Mouse (Mus musculus) hindbrain, embryonic 11.5 days (tissue): ENCODE results near the gene Lim2. TPM values are rescaled to one million over a fixed set of nuclear protein-coding genes. Genes with fewer than 3 reads are reported as not detected.

Experiments used
- ATAC-seq: fragments of 200-750 bp; cut with Nextera tagmentation; 2 replicates; pipeline ENCODE4 v1.8.0; 2017; ENCODE audit warnings: mild to moderate bottlenecking, moderate TSS enrichment, moderate library complexity; ENCODE audit not compliant: low FRiP score
- DNase-seq: peaks from one replicate; pipeline ENCODE4 v3.0.0-alpha.2; 2015; ENCODE audit warnings: low spot score
- H3K27ac ChIP-seq: fragments of 300-500 bp; sonication (generic); 2 replicates; pipeline ENCODE4 v1.5.1; 2014; ENCODE audit warnings: mild to moderate bottlenecking, low read depth, low read length
- H3K27me3 ChIP-seq: fragments of 300-500 bp; sonication (generic); 2 replicates; pipeline ENCODE4 v1.6.1; 2014; ENCODE audit warnings: mild to moderate bottlenecking, low read length, moderate library complexity, mixed read lengths; ENCODE audit not compliant: control insufficient read depth, insufficient read depth
- H3K36me3 ChIP-seq: fragments of 300-500 bp; sonication (generic); 2 replicates; pipeline ENCODE4 v1.6.1; 2014; ENCODE audit warnings: mild to moderate bottlenecking, low read length, moderate library complexity, mixed read lengths; ENCODE audit not compliant: control insufficient read depth, insufficient read depth
- H3K4me1 ChIP-seq: fragments of 300-500 bp; sonication (generic); replicated peaks from 2 replicates; pipeline ENCODE4 v1.6.1; 2014; ENCODE audit warnings: low read length, mixed read lengths; ENCODE audit not compliant: control insufficient read depth, insufficient read depth
- H3K4me2 ChIP-seq: fragments of 300-500 bp; sonication (generic); replicated peaks from 2 replicates; pipeline ENCODE4 v1.6.1; 2014; ENCODE audit warnings: mild to moderate bottlenecking, low read depth, low read length
- H3K4me3 ChIP-seq: fragments of 300-500 bp; sonication (generic); 2 replicates; pipeline ENCODE4 v1.5.1; 2014; ENCODE audit warnings: low read depth, low read length
- H3K9ac ChIP-seq: fragments of 300-500 bp; sonication (generic); 2 replicates; pipeline ENCODE4 v1.6.1; 2014; ENCODE audit warnings: low read depth, low read length
- H3K9me3 ChIP-seq: fragments of 300-500 bp; sonication (generic); 2 replicates; pipeline ENCODE4 v1.6.1; 2016; ENCODE audit warnings: low read length; ENCODE audit not compliant: control insufficient read depth
- WGBS: fragments of 180-500 bp; shearing (Covaris S2); extraction: QIAGEN DNeasy Blood & Tissue Kit; methylation state at CpG from one replicate; pipeline ENCODE4 v1.1.7; 2014; 5-methylcytosine and 5-hydroxymethylcytosine counted together
- polyA plus RNA-seq: library from polyadenylated mRNA; unstranded; fragments of >200 nt; fragmentation: Nextera tagmentation; extraction: Ambion mirVana; gene quantifications from 2 replicates; pipeline ENCODE4 v1.2.1, GENCODE M21; 2014

Gene Lim2
- polyA plus RNA-seq, 1 experiment from 2014 or later: not detected

DNA sequence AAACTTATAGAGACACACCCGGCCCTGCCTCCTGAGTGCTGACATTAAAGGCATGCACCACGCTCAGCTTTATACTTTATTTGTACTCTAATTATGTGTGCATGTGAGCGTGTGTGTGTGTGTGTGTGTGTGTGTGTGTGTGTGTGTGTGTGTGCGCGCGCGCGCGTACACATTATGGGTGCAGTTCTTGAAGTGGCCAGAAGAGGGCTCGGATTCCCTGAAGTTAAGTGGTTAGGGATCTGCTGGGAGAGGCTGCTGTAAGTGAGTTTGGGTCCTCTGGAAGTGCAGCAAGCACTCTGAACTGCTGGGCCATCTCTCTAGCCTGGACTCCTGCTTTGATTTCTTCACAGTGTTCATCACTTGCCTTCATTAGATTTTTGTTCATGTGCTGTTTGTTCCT lies 10.2 kb upstream of the Lim2 start:
- H3K9me3 ChIP-seq: no peaks in the 10 kb centered on the region
- H3K27ac ChIP-seq: no peak overlapping the region
- no peaks in the 10 kb centered on the region for H3K27me3 ChIP-seq
- no peak overlapping the region for H3K4me2 ChIP-seq
- WGBS: 82% methylated on average over 10 of the region's 10 CpGs
- no peaks in the 10 kb centered on the region for H3K36me3 ChIP-seq
- no peak overlapping the region for H3K9ac ChIP-seq
- no peak overlapping the region for H3K4me3 ChIP-seq
- no peak for ATAC-seq
- H3K4me1 ChIP-seq: no peaks in the 10 kb centered on the region
- DNase-seq: peak; percentile 3

DNA sequence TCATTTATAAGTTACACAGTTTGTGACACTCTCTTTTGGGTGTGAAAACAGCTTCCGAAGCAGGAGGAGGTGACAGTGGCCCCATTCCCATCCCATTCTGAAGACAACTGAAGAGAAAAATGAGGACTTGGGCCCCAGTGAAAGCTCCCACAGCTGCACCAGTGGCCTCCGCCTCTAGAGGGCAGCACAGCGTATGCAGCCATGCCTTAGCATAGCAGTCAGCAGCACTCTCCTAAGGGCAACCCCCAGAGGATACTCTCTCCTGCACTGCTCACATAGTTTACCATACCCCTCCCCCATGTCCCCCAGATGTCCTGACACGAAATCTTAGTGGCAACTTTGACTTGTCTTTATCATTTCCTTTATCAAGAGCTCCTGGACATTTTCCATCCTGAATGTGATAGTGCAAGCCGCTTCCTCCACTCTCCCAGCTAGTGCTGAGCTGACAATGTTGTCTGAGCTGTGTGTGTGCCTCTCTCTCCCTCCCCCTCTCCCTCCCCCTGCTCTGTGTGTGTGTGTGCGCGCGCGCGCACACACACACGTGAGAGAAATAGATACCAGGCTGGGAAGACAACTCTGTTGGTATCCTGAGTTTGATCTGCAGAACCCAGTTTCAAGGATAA lies 4.4 kb upstream of the Lim2 start:
- Histone ChIP-seq H3K27ac (no peak overlapping the region), H3K4me1 (no peaks in the 10 kb centered on the region), H3K4me2 (no peak overlapping the region; the same call in 1 of the 2 replicates), H3K9me3 (no peaks in the 10 kb centered on the region), H3K9ac (no peak overlapping the region), H3K4me3 (no peak overlapping the region), H3K27me3 (no peaks in the 10 kb centered on the region), H3K36me3 (no peaks in the 10 kb centered on the region)
- 10% methylated on average over 11 of the region's 11 CpGs for WGBS
- ATAC-seq (peak; percentile 89), DNase-seq (peak; percentile 90)

DNA sequence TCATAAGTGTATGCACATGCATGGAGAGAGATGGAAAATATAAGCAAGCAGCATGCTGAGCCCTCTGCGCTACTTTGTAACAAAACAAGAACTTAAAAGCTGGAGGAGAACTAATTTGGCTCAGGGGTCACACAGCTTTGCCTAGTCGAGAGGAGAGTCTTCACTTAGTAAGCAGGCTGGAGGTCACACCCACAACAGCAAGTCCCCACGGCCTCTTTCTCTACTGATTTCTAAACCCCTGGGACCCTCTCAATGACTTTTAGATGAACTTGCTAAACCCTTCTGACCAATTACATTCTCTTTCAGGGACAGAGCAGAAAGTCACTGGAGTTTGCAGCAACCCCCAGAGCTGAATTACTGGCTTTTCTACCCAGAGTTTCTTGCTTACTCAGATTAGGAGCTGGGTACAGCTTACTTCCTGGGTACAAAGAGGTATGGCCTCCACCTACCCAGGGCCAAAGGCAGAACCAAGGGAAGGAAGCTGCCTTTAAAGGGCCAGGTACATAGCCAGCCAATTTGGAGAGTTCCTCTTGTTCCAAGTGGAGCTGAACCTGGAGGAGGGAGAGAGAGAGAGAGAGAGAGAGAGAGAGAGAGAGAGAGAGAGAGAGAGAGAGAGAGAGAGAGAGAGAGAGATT lies 3.4 kb upstream of the Lim2 start:
- Histone ChIP-seq H3K27me3 (no peaks in the 10 kb centered on the region), H3K27ac (no peak overlapping the region), H3K4me2 (no peak overlapping the region), H3K4me1 (no peaks in the 10 kb centered on the region), H3K9ac (no peak overlapping the region), H3K9me3 (no peaks in the 10 kb centered on the region), H3K36me3 (no peaks in the 10 kb centered on the region), H3K4me3 (no peak overlapping the region)
- no peak for DNase-seq
- 64% methylated on average over 3 of the region's 3 CpGs for WGBS
- no peak for ATAC-seq

DNA sequence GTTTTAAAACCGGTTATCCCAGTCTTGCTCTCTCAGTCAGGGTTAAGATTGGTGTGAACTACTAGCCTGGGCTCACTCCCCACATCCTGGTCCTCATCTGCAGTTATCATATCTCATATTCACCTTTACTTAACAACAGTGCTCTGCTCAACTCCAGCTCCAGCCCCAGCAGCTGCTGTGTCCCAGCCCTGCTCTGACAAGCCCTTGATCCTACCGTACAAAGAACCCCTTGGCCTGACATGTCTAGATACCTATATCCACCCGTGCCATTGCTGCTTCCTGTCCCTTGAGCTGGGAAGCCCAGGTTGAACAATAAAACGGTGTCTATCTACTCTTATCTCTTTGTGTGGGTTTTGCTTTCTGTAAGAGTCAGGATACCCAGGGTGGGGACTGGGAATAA lies 2.0 kb downstream of the Lim2 start:
- Histone ChIP-seq H3K36me3 (no peaks in the 10 kb centered on the region), H3K9me3 (no peaks in the 10 kb centered on the region), H3K27me3 (no peaks in the 10 kb centered on the region), H3K27ac (no peak overlapping the region), H3K4me3 (no peak overlapping the region), H3K9ac (no peak overlapping the region), H3K4me2 (no peak overlapping the region), H3K4me1 (no peaks in the 10 kb centered on the region)
- DNase-seq: no peak
- no peak for ATAC-seq
- WGBS: 55% methylated on average over 4 of the region's 4 CpGs

DNA sequence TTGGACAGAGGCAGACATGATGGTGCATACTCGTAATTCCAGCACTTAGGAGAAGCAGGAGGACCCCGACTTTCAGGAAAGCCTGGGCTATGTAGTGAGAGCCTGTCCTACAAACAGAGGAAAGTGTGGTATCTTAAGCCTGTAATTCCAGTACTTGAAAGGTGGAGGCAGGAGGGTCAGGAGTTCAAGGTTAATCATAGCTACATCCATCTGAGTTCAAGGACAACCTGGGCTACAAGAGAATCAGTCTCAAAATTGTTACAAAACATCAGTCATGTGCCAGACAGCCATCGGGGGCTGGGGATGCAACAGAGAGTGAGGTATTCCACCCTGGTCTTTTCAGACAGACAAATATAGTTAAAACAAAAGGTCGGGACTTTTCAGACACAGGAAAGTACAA lies 5.4 kb downstream of the Lim2 start:
- H3K4me1 ChIP-seq: no peaks in the 10 kb centered on the region
- H3K9ac ChIP-seq: no peak overlapping the region
- H3K27ac ChIP-seq: no peak overlapping the region
- no peaks in the 10 kb centered on the region for H3K27me3 ChIP-seq
- H3K9me3 ChIP-seq: no peaks in the 10 kb centered on the region
- H3K4me2 ChIP-seq: no peak overlapping the region
- WGBS: 79% methylated on average over 4 of the region's 4 CpGs
- H3K4me3 ChIP-seq: no peak overlapping the region
- ATAC-seq: no peak
- no peak for DNase-seq
- no peaks in the 10 kb centered on the region for H3K36me3 ChIP-seq

DNA sequence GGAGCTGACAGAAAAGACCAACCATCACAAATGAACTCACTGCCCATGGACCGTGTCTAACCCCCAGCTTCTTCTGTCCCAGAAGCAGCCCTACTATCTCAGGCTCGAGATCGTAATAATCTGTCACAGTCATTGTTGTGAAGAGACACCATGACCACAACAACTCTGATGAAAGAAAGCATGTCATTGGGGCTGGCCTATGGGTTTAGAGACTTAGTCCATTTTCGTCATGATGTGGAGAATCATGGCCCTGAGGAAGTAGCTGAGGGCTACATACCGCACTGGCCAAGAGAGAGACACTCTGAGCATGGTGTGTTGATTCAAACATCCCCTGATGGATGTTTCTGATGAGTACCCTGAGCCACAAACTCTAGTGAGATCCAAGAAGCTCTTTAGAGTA lies 7.2 kb downstream of the Lim2 start:
- Histone ChIP-seq H3K27me3 (no peaks in the 10 kb centered on the region), H3K27ac (no peak overlapping the region), H3K36me3 (no peaks in the 10 kb centered on the region), H3K9me3 (no peaks in the 10 kb centered on the region), H3K4me2 (no peak overlapping the region), H3K9ac (no peak overlapping the region), H3K4me1 (no peaks in the 10 kb centered on the region), H3K4me3 (no peak overlapping the region)
- 88% methylated on average over 5 of the region's 5 CpGs for WGBS
- ATAC-seq: no peak
- DNase-seq: no peak

DNA sequence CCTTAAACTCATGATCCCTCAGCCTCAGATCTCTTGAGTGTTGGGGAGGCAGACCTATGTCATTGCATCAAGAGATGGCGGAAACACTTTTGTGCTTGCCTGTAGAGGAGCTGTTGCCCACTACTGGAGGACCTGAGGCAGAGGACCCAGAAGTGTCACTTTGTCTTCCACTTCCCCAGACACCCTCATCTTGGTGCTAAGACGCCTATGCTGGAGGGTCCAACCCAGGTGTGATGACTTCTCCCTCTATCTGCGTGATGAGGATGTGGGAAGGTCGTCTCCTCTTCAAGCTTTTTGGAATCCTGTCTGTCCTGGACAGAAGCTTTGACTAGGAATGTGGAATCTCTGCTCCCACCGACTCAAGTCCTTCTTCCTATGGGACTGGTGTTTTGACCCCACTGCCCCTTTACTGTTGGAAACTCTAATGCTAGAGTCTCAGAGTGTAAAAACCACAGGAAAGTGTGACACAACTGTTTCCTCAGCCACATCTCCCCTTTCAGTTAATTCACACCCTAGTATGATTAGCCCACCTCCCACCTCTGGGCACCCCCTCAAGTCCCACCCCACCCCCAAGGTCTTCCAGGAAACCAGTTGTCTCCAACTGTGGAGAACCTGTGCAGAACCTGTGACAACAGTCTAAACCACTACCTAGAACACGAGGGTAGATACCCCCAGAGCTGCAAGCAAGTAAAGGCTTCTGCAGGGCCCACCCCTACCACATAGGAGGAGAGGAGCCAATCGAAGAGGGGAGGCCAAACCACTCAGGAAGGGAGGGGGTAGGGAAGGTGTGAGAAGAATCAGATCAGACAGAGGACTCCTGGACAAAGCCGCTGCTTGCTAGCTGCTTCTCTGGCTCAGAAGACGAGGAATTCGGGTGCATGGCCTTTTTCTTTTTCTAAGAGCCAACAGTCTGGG lies 9.1 kb downstream of the Lim2 start, which contains the start of gene Nkg7:
Gene Nkg7 (plus strand): TSS at position 733 of the 915 bp plus-strand sequence.
- Histone ChIP-seq H3K9ac (no peak within 1 kb of the TSS), H3K27ac (no peak within 1 kb of the TSS), H3K9me3 (no peaks in the 10 kb centered on the region), H3K4me3 (no peak within 1 kb of the TSS), H3K36me3 (no peaks in the 10 kb centered on the region), H3K4me2 (no peak within 1 kb of the TSS), H3K27me3 (no peaks in the 10 kb centered on the region), H3K4me1 (no peaks in the 10 kb centered on the region)
- WGBS: 74% methylated on average over 10 of the region's 10 CpGs
- ATAC-seq: no peak
- DNase-seq: no peak

DNA sequence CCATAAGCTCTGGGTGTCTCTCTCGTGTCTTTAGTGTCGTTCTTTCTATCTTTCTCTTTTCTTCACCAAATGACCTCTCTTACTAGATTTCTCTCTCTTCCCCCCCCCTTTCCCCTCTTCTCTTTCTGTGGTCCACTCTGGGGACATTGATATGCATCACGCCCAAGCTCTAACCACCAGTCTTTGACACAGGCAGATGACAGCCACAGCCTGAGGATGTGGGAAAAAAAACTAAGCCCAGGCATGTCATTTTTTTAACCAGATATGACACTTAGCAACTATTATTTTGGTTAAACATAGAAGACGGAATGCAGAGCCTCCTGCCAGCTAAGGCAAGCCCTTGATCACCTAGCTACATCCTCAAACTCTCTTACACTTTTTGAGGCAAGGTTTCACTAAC lies 11.1 kb downstream of the Lim2 start:
- H3K9ac ChIP-seq: no peak overlapping the region
- no peak overlapping the region for H3K27ac ChIP-seq
- DNase-seq (no peak), ATAC-seq (no peak)
- H3K4me2 ChIP-seq: no peak overlapping the region
- H3K4me1 ChIP-seq: no peaks in the 10 kb centered on the region
- no peaks in the 10 kb centered on the region for H3K36me3 ChIP-seq
- H3K9me3 ChIP-seq: no peaks in the 10 kb centered on the region
- 81% methylated on average over 4 of the region's 4 CpGs for WGBS
- no peaks in the 10 kb centered on the region for H3K27me3 ChIP-seq
- no peak overlapping the region for H3K4me3 ChIP-seq
